Mouse (Mus musculus): ENCODE results near the gene Arnt.

Arnt gene

GRCm38 (mm10) chr3:95457758-95458157, 23.6 kb downstream of the Arnt start:
- no peak for DNase-seq (ENCODE audit: low spot score)

DNA sequence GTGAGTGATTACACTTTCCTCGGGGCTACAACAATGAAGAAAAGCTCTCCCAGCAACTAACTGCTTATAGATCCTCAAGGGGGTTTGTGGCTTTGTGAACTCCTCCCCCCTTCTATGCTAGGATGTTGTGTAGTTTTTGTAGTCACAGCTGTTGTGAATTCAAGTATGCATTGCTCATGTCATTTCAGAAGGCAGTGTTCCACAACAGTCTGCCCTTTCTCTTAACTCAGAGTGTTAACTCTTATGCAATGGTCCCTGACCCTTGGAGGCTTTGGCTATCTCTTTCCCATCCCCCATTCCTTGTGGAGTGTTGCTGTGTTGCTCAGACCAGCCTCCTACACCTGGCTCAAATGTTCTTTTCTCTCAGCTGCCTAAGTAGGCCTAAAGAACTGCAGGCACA, 25.2 kb downstream of the Arnt start:
- no peak for DNase-seq (ENCODE audit: low spot score)

DNA sequence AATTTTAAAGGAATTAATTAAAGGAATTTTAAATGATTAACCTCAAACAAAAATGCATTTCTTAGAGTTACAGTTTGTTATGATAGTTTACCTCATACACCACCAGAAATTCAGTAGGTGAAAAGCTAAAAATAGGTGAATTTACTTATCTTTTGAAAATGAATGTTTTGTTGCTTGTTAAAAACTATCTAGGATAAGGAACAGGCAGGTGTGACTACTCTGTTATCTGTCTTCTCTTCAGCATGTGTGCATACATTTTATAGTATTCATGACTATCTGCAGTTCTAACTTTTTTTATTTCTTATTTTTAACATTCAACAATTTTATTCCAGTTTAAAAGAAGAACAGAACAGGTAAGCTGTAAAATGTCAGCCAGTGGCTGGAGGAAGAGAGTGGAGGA, 29.7 kb downstream of the Arnt start:
- no peak for DNase-seq (ENCODE audit: low spot score)

DNA sequence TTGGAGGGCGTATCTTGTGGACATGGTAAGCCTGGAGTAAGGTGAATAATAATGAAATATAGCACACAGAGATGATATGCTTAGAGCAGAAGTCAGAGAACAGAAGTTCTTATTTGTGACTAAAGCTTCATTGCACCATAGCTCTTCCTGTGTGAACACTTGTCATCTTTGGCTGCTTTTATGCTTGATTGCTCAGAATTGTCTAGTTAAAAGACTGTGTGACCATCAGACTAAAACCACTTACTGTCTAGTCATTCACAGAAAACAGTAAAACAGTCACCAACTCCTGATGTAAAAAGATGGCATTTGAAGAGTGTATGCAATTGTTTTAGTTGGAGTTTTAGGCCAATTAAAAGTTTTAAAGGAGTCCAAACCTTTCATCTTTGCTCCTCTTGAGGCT, 44.8 kb downstream of the Arnt start:
- DNase-seq (ENCODE audit: low spot score), result no peak

GRCm38 (mm10) chr3:95486421-95486820, 52.2 kb downstream of the Arnt start:
- no peak for DNase-seq (ENCODE audit: low spot score)

GRCm38 (mm10) chr3:95488679-95489078, 54.5 kb downstream of the Arnt start:
- no peak for DNase-seq (ENCODE audit: low spot score)

- DNase-seq (ENCODE audit: low spot score), result no peak
Measured at GRCm38 (mm10) chr3:95490238-95490637, 56.0 kb downstream of the Arnt start.

- DNase-seq (ENCODE audit: low spot score), result peak; percentile 68
Measured at GRCm38 (mm10) chr3:95494342-95494741, 60.2 kb downstream of the Arnt start.

GRCm38 (mm10) chr3:95498229-95498628, 64.0 kb downstream of the Arnt start:
- DNase-seq (ENCODE audit: low spot score), result no peak

GRCm38 (mm10) chr3:95499024-95499423, 64.8 kb downstream of the Arnt start, which contains the start of gene Ctsk:
Gene Ctsk, plus strand, starts transcription at chr3:95499256.
- DNase-seq (ENCODE audit: low spot score), result no peak

- no peak for DNase-seq (ENCODE audit: low spot score)
Measured at GRCm38 (mm10) chr3:95499496-95500140, 65.4 kb downstream of the Arnt start.

GRCm38 (mm10) chr3:95502312-95502711, 68.1 kb downstream of the Arnt start:
- no peak for DNase-seq (ENCODE audit: low spot score)

DNA sequence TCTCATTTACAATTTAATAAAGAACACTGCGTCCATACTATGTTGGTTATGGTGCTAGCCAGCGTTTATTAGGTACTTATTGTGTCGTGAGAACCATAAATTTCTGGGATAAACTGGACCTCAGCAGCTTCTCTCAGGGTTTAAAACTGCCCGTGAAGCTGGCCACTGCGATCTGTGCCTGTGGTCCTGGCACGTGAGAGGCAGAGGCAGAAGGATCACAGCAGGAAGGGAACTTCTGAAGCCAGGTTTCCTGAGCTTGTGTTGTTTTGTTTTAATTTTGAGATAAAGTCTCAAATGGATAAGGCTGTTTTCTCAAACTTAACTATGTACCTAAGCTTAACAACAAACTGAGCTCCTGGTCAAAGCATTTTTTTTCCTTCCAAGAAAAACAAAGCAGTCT, 75.2 kb downstream of the Arnt start:
- DNase-seq (ENCODE audit: low spot score), result no peak

DNA sequence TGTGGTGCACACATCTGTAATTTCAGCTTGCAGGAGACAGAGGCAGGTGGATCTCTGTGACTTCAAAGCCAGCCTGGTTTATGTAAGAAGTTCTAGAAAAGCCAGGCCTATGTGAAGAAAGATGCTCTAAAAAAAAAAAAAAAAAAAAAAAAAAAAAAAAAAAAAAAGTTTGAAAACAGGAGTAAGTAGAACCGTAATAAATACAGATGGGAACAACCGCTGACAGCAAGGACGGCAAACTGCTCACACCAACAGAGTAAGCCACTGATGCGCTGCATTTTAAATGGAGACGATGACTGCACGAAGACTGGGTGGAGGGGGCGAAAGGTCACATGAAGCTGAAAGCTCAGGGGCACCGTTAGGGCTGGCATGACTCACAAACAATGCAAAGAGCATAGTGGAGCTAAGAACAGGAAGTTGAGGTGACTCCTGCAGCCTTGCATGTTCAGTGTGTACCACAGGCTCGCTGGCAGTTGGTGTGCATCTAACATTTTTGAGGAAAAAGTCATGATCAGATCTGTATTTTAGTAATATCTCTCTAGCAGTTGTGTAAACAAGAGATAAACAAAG, 77.5 kb downstream of the Arnt start:
- no peak for DNase-seq (ENCODE audit: low spot score)

- no peak for DNase-seq (ENCODE audit: low spot score)
Measured at GRCm38 (mm10) chr3:95516614-95517041, 82.4 kb downstream of the Arnt start.

DNA sequence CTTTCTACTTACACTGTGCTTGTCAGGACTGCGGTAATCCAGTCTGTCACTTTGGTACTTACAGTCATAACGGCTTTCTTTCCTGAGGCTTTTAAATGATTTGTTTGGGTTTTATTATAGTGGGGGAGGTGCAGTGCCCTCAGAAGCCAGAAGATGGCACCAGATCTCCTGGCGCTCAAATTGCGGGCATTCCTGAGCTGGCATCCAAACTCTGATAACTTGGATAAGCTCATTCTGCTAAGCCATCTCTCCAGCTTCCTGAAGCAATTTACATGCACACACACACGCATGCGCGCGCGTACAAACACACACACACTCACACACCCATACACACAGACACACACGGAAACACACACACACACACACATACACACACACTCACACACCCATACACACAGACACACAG, 83.3 kb downstream of the Arnt start:
- peak; percentile 84 for DNase-seq (ENCODE audit: low spot score)

GRCm38 (mm10) chr3:95518891-95519290, 84.7 kb downstream of the Arnt start:
- DNase-seq (ENCODE audit: low spot score), result no peak

GRCm38 (mm10) chr3:95519315-95519714, 85.1 kb downstream of the Arnt start:
- no peak for DNase-seq (ENCODE audit: low spot score)

DNA sequence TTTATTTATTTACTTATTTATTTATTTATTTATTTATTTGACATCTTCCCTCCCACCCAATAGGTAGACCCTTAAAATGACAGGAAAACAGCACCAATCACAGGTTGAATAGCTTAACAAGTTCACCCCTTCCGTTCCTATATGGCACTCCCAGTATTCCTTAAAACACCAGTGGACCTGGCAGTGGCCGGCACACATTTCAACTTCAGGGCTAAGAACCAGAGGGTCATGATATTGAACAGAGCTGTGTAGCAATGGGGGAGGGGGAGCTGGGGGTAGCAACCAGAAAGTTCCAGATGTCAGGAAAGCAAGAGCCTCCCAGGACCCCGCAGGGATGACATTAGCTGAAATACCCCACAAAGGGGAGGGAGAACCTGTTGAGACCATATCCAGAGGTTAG, 85.9 kb downstream of the Arnt start:
- DNase-seq (ENCODE audit: low spot score), result no peak

- DNase-seq (ENCODE audit: low spot score), result no peak
Measured at GRCm38 (mm10) chr3:95521168-95521567, 87.0 kb downstream of the Arnt start.

DNA sequence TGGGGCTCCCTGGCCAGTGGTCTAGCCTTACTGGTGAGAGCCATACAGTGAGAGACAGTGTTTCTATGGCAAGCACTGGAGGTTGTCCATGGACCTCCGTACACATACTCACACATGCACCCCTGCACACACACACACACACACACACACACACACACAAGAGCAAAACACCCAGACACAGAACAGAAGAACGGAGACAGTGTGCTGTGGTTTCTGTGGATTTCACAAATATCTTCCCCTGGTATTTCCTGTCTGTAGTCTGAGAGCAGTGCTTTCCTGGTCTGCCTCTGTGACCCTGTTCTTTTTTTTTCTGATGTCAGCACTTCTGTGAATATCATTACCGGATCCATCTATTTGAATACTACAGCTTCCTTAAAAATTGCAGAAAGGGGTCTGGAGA, 89.5 kb downstream of the Arnt start:
- DNase-seq (ENCODE audit: low spot score), result no peak

DNA sequence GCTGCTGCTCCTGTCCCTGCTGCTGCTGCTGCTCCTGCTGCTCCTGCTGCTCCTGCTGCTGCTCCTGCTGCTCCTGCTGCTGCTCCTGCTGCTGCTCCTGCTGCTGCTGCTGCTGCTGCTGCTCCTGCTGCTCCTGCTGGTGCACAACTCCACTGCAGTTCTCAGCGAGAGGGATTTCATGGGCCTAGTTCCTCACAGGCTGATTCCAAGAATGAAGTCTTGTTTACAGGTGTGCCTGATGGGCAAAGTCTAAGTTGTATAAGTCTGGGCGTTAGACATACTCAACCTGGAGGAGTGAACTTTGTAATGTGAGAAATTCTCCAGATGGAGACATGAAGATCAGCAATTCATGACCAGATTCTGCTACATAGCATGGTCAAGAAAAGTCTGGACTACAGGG, 90.5 kb downstream of the Arnt start:
- DNase-seq (ENCODE audit: low spot score), result no peak

DNA sequence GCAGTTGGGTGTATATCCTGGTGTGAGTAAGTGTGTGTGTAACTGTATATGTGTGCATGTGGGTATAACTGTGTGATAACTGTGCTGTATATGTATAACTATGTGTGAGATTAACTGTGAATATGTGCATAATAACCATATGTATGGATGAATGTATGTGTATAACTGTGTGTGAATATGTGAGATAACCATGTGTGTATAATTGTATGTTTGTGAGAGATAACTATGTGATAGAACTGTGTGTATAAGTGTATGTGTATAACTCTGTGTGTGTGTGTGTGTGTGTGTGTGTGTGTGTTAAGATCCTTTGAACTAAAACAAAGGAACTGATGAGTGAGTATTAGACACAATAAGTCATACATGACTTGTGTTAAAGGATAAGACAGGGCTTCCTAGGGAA, 91.9 kb downstream of the Arnt start:
- no peak for DNase-seq (ENCODE audit: low spot score)

GRCm38 (mm10) chr3:95526622-95527211, 92.5 kb downstream of the Arnt start, which contains the start of gene Ctss:
Gene Ctss, plus strand, starts transcription at chr3:95526786.
- no peak for DNase-seq (ENCODE audit: low spot score)

Data from retina, embryonic 14.5 days (tissue).